Mouse (Mus musculus) layer of hippocampus, adult 11-12 months (tissue): Measurements from ENCODE around the gene 4933411K16Rik.

Experiments used
- DNase-seq: peaks from one replicate; pipeline ENCODE4 v3.0.0; 2022; ENCODE audit warnings: low spot score

Gene 4933411K16Rik

DNA sequence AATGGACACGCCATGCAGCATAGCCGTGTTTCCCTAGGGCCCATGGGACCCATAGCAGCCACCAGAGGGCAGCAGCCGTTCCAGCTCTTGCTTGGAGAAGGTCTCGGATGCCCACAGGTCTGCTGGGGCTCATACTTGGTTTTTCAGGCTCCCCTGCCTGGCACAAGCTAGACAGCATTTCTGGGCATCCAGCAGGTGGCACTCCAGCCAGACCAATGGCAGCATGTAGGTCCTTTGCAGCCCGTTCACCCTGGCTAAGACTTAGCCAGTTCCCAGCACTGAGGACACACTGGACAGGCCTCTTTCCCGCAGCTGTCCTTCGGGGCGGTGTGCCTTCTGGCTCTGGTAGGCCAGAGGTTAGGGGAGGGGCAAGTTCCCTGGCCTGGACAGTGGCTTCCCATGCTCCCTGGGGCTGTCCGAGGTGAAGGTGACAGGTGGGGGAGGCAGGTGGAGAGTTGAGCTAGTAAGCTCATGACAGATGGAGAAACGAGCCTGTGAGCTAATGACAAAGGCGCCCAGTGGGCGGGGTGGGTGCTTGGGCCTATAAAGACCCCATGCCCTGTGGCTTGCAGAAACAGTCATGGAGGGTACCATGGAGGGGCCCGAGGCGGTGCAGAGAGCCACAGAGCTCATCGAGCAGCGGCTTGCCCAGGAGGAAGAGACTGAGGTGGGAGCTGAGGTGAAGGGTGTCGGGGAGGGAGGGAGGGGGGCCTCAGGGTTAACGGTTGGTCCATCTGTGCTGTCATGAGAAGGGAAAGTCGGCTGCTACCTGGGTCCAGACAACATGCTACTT, 16.4 kb upstream of the 4933411K16Rik start, which contains the start of gene Ankrd2:
Gene Ankrd2, plus strand, starts transcription at position 545 of the 793 bp plus-strand sequence.
- peak; percentile 84 for DNase-seq

- no peak for DNase-seq
Measured at GRCm38 (mm10) chr19:42036357-42036756, 15.7 kb upstream of the 4933411K16Rik start.

DNA sequence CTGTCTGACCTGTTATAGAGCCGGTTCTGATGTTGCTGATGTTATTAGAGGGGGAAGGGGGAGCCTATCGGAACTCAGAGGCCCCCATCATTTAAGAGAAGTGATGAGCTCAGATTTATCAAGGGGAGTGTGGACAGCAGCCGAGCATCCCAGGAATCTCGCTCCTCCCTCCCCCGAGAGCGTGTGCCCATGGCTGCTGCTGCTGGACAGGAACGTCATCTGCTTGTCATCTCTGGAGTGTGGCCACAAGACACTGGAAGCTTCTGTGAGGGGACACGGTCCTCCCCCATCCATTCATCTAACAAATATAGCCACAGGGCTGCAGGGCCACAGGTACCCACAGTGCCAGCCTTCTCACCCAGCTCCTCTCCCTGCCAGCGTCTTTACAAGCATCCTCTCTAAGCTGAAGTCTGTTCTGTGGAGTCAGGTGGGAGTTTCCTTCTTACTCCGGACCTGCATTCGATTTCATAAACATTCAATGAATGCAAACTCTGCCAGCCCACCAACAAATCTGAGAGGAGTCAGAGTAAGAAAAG, 14.8 kb upstream of the 4933411K16Rik start:
- DNase-seq: no peak

DNA sequence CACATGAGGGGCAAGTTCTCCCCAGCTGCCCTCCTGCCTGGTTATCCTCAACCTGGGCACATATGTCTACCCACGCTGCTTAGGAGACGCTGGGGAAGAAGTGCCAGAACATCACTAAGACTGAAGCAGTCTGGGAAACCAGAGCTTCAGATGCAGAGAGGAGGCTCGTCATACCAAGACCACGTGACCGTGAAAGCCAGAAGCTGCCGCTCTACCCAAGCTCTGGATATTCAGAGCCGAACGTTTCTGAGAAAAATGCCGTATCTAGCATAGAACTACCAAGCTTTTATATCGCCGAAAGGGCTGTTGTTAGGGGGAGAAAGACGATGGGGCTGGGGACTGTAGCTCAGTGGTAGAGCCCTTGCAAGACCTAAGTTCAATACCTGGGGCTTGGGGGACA, 13.7 kb upstream of the 4933411K16Rik start:
- no peak for DNase-seq

DNA sequence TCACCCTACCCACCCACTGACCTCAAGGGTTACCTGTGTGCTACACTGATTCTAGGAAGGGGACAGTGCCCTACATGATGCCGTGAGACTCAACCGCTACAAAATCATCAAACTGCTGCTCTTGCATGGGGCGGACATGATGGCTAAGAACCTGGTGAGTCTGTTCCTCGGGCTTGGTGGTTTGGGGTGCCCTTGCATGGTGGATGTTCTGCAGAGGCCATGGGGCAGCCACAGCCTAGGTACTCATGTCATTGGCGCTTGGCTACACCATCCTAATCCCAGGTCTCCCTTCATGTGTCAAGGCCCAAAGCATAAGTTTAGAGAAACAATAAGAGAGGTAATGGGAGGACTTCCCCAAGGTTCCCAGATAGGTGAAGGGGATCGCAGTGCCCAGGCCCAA, 8.1 kb upstream of the 4933411K16Rik start:
- DNase-seq: no peak

DNA sequence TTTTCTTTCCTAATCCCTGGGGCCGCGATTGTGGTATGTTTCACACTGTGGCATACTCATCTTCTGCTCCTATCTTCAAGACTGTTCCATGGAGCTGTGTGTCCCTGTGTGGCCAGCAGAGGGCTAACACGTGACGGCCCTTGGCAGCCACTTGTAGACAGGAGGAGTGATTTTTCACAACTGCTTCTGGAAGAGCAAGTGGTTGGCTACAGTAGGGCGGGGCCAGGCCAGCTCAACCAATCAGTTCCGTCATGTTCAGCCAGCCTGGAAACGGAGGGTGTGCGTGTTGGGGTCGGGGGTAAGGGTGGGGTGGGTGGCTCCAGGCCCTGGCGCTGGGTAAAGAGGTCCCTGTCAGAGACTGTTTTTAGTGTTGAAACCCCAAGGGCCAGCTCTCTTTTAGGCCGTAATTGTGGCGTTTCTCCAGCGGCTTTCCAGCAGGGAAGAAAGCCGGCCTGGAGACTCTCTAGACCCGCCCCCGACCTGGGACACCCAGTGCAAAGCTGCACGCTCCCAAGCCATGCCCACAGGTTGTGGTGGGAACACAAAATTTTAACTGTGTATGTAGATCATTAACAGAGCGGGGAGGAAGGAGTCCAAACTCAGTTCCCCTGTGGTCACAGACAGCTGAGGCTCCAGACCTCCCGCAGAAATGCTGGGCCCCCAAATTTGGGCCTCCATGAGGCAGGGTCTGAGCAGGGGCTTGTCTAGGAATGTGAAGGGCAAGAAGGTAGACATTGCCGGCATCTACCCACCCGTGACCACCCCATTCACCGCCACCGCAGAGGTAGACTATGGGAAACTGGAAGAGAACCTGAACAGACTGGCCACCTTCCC, 6.6 kb upstream of the 4933411K16Rik start, which contains the start of gene Hoga1:
Gene Hoga1, plus strand, starts transcription at position 342 of the 834 bp plus-strand sequence.
- DNase-seq: peak; percentile 73

DNA sequence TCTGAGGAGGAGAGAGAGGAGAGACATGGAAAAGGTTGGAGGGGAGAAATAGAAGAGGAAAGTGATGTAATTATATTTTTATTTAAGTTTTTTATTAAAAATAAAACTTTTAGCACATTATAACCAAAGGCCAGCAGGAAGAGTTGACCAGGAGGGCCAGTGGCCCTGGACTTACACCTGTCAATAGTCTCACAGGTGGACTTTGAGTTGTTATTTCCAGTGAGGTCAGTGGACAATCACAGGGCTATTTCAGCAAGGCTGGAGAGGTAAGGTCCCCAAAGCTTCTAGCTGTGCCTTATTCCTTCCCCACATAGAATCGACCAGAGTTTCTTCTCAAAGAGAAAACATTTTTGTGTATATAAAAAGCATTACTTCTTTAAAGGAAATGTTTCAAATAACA, 1.8 kb upstream of the 4933411K16Rik start:
- no peak for DNase-seq

- DNase-seq: no peak
Measured at GRCm38 (mm10) chr19:42051351-42051750, 697 bp upstream of the 4933411K16Rik start.

DNA sequence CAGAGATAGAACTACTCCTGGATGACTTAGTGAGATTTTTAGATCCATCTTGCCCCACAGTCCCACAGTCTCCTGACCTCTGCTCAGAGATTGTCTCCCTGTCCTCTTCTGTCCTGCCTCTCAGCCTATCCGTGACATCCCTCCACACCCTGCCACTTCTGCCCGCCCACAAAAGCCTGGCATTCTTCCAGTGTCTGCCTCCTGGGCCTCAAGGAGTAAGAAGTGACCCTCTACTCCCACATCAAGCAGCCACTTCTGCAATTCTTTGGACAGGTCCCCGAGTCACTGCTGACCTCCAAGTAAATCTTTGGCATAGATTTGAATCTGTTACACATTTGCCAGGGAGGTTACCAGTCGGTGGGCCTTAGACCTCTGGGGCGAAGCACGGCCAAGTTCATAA, 2.2 kb downstream of the 4933411K16Rik start:
- no peak for DNase-seq

- DNase-seq: no peak
Measured at GRCm38 (mm10) chr19:42055881-42056280, 3.8 kb downstream of the 4933411K16Rik start.

DNA sequence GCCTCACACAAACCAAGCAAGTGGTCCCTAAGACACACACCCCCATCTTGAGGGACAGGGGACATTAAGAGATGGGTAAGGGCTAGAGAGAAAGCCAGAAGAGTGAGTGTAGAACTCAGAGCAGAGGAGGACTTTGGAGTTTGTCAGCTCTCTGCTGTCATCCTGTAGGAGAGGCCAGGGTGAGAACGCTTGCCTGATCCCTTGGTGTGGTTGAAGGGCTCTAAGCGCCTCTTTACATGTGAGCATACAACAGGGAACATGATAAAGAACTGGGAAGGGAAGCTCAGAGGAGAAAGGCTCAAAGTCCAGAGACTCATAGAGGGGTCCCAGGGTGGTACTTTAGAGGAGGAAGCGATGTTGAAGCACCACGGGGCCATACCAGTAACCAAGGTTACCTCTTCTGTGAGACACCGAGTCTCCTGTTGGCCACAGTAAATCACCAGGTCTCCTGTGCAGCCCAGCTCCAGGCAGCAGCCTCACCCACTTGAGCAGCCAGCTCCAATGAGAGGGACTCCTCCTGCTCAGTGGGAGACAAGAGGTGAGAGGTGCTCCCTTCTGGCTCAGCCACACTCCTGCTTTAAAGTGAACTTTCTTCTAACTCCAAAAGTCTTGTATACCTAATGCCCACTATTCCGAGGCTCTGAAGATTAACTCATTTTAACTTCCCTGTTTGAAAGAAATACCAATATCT, 4.8 kb downstream of the 4933411K16Rik start:
- DNase-seq: no peak

GRCm38 (mm10) chr19:42058426-42058825, 6.4 kb downstream of the 4933411K16Rik start:
- no peak for DNase-seq

- no peak for DNase-seq
Measured at GRCm38 (mm10) chr19:42061443-42061842, 9.4 kb downstream of the 4933411K16Rik start.

DNA sequence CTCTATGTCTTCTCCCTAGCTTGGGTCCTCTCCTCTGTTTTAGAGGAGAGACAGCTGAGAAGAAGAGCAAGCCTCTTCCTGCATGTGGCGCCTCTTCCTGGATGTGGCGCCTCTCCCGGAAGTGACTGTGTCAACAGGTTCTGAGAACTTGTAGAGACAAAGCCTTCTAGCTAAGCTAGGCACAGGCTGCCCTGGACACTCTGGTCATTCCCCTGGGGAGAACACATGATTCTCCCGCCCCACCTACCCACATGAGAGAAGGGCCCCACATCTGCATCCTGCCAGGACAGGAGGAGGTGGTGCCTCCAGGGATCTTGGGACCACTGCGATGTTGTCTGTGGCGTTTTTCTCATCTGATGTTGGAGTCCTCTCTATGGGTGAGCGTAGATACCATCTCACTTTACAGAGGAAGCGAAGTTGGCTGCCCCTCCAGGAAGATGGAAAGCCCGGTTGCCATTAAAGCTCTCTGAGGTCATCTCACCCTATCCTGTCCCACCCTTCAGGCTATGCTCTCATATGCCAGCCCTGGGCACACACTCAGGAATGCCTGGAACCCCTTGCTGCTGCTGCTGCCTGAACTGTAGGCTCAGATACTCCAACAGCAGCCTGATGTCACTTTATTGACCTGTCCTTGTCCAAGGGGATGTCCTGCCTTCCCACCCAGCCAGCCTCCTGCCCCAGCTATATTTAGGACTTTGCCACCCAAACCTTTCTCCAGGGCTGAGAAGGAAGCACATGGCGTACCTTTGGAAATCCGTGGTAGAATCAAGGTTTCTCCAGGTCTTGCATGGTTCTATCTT, 16.6 kb downstream of the 4933411K16Rik start:
- no peak for DNase-seq

DNA sequence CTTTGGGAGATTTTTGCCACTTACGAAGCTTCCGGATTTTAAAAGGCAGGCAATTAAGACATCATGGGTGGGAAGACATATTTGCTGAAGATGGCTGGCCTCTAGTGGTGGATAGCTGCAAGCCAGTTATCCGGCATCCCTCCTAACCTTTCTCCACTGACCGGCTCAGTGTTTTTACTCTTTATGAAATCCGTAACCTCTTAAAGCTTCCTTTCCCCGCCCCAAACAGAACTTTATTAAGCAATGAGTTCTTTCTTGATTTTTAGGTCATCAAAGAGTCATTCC, 17.1 kb downstream of the 4933411K16Rik start:
- peak; percentile 38 for DNase-seq

- DNase-seq: no peak
Measured at GRCm38 (mm10) chr19:42071221-42071620, 19.2 kb downstream of the 4933411K16Rik start.

GRCm38 (mm10) chr19:42071886-42072608, 20.0 kb downstream of the 4933411K16Rik start:
- no peak for DNase-seq

DNA sequence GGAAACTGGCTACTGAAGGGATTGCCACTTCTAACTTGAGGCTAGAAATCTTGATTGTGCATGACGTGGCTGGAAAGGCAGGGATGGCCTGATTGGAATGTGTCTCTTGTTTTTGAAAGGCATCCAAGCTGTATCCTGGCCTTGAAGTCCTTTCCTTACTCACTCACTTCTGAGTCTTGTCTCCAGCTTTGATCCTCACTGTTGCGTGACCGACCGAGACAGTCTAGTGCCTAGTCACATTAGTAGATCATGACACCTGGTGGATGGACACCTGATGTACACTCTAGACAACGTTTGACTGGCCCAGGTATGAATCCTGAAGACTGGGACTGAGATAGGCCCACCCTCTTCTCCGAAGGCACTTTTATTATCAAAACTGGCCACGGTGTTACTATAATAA, 20.8 kb downstream of the 4933411K16Rik start:
- no peak for DNase-seq

GRCm38 (mm10) chr19:42075051-42075450, 23.0 kb downstream of the 4933411K16Rik start:
- no peak for DNase-seq

DNA sequence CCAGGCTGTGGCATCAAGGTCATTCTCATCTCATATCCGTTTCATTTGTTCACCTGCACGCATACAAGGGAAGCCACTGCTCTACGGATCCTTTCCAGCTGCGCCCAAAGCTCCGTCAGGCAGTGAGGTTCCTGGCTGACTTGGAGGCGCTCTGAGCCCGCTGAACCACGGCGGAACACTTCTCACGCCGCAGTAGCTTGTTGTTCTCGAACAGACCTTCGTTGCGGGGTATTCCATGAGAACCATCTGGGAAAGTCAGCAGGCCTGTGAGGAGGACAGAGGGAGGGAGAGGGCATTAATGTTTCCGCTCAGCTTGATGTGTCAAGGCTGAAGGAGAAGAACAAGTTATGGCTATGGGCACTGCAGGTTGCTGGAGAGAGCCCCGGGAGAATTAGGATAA, 23.9 kb downstream of the 4933411K16Rik start:
- DNase-seq: no peak

DNA sequence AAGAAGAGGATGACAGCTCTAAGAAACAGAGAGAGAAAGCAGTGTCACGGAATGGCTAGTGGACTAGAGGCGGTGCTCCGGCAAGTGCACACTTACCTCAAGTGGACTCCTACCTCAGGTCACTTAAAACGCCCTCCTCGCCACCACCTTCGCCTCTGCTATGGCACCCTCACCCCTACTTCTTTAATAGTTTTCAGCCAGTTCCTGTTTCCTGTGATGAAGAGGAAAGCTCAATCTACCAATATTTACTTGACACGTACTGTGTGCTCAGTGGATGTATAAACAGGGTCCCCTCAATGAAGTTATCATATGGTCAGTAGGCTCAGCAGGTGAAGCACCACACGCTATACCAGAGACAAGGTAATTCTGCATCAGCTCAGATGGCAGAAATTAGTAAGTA, 26.5 kb downstream of the 4933411K16Rik start:
- DNase-seq: no peak
